Comparison of ENCODE assay signal across 9 mouse cellular contexts in genomic region chr5:77579826-77580745, GRCm38 (mm10).
DNase-seq lines count a peak whose midpoint lies in the region; ATAC-seq and TF ChIP-seq lines count a peak whose summit lies in the region.
"Had no signal": no experiment of that assay in that cellular context is flagged by ENCODE, and none has a peak within 500 bp of the region (broad histone marks: within the 10 kb centered on the region; RNA-seq: fewer than 3 reads in every experiment).

No protein-coding gene starts in this region.

- no peak overlapping the region for H3K4me3 ChIP-seq in hindbrain, embryonic 10.5 days
- H3K4me3 ChIP-seq in hindbrain, embryonic 12.5 days = no peak overlapping the region
- no peak overlapping the region for H3K4me3 ChIP-seq in midbrain, embryonic 10.5 days
- H3K4me3 ChIP-seq in midbrain, embryonic 13.5 days (replicated peaks) = no peak overlapping the region
- H3K4me3 ChIP-seq in limb, embryonic 11.5 days (ENCODE audit: low read depth, low read length) = no peak overlapping the region
- no peak overlapping the region for H3K4me3 ChIP-seq in stomach, postnatal 0 days (ENCODE audit: low read depth, low read length)

- H3K9ac ChIP-seq in hindbrain, embryonic 12.5 days = no peak overlapping the region
- no peak overlapping the region for H3K9ac ChIP-seq in midbrain, embryonic 13.5 days (replicated peaks)
- H3K9ac ChIP-seq in limb, embryonic 11.5 days (ENCODE audit: low read length) = no peak overlapping the region
- H3K9ac ChIP-seq in stomach, postnatal 0 days (ENCODE audit: low read length) = no peak overlapping the region

- peak overlapping the region; percentile 46; the same call in 1 of the 2 replicates for H3K27ac ChIP-seq in hindbrain, embryonic 10.5 days
- no peak overlapping the region for H3K27ac ChIP-seq in hindbrain, embryonic 12.5 days
- H3K27ac ChIP-seq in midbrain, embryonic 10.5 days (replicated peaks) = 0 out of 2 replicates have a peak overlapping the region, but pooled peaks have one; percentile 13
- no peak overlapping the region for H3K27ac ChIP-seq in midbrain, embryonic 13.5 days
- no peak overlapping the region for H3K27ac ChIP-seq in limb, embryonic 11.5 days (replicated peaks; ENCODE audit: low read depth, low read length)
- H3K27ac ChIP-seq in stomach, postnatal 0 days (replicated peaks) = no peak overlapping the region
- H3K27ac ChIP-seq: macrophage had no signal

- H3K36me3 ChIP-seq in hindbrain, embryonic 10.5 days = no peaks in the 10 kb centered on the region
- no peaks in the 10 kb centered on the region for H3K36me3 ChIP-seq in hindbrain, embryonic 12.5 days
- H3K36me3 ChIP-seq in midbrain, embryonic 10.5 days = no peaks in the 10 kb centered on the region
- H3K36me3 ChIP-seq in midbrain, embryonic 13.5 days = no peaks in the 10 kb centered on the region
- H3K36me3 ChIP-seq in limb, embryonic 11.5 days (ENCODE audit: control insufficient read depth, insufficient read depth, low read length) = no peaks in the 10 kb centered on the region
- no peaks in the 10 kb centered on the region for H3K36me3 ChIP-seq in stomach, postnatal 0 days (ENCODE audit: control insufficient read depth, insufficient read depth, low read length)

- no peaks in the 10 kb centered on the region for H3K9me3 ChIP-seq in hindbrain, embryonic 10.5 days
- H3K9me3 ChIP-seq in hindbrain, embryonic 12.5 days (replicated peaks) = no peaks in the 10 kb centered on the region
- H3K9me3 ChIP-seq in midbrain, embryonic 10.5 days (replicated peaks) = no peaks in the 10 kb centered on the region
- H3K9me3 ChIP-seq in midbrain, embryonic 13.5 days = no peaks in the 10 kb centered on the region
- H3K9me3 ChIP-seq in limb, embryonic 11.5 days (ENCODE audit: control insufficient read depth, low read length) = no peaks in the 10 kb centered on the region
- H3K9me3 ChIP-seq in stomach, postnatal 0 days (ENCODE audit: control insufficient read depth, low read length) = no peaks in the 10 kb centered on the region

- TF ChIP-seq EP300 in stomach, postnatal 0 days (optimal IDR thresholded peaks at IDR 0.05) = no peak

- DNase-seq in hindbrain, embryonic 10.5 days (ENCODE audit: low spot score) = no peak
- DNase-seq in midbrain, embryonic 10.5 days (ENCODE audit: low spot score) = no peak
- DNase-seq in limb, embryonic 11.5 days (ENCODE audit: low spot score) = peak; percentile 51
- DNase-seq in stomach, postnatal 0 days (ENCODE audit: low spot score) = no peak
- no peak for DNase-seq in cerebellum, adult 8-10 months
- DNase-seq in cerebellum, postnatal 36 days = no peak

- no peak for TF ChIP-seq CTCF in stomach, postnatal 0 days (IDR thresholded peaks at IDR 0.05; ENCODE audit: low read depth)

- no peaks in the 10 kb centered on the region for H3K27me3 ChIP-seq in hindbrain, embryonic 10.5 days (ENCODE audit: insufficient read depth, poor library complexity, severe bottlenecking)
- no peaks in the 10 kb centered on the region for H3K27me3 ChIP-seq in hindbrain, embryonic 12.5 days
- H3K27me3 ChIP-seq in midbrain, embryonic 10.5 days (ENCODE audit: low read depth, poor library complexity, severe bottlenecking) = no peaks in the 10 kb centered on the region
- H3K27me3 ChIP-seq in midbrain, embryonic 13.5 days = no peaks in the 10 kb centered on the region
- no peaks in the 10 kb centered on the region for H3K27me3 ChIP-seq in limb, embryonic 11.5 days (ENCODE audit: control insufficient read depth, insufficient read depth, low read length)
- no peaks in the 10 kb centered on the region for H3K27me3 ChIP-seq in stomach, postnatal 0 days (ENCODE audit: control insufficient read depth, insufficient read depth, low read length)

- peaks cover 24% of the 10 kb centered on the region for H3K4me1 ChIP-seq in hindbrain, embryonic 10.5 days (replicated peaks)
- peaks cover 20% of the 10 kb centered on the region for H3K4me1 ChIP-seq in hindbrain, embryonic 12.5 days
- H3K4me1 ChIP-seq in midbrain, embryonic 10.5 days = peaks cover 21% of the 10 kb centered on the region
- H3K4me1 ChIP-seq in midbrain, embryonic 13.5 days (replicated peaks) = peaks cover 21% of the 10 kb centered on the region
- peaks cover 9% of the 10 kb centered on the region for H3K4me1 ChIP-seq in limb, embryonic 11.5 days (ENCODE audit: control insufficient read depth, insufficient read depth, low read length)
- H3K4me1 ChIP-seq in stomach, postnatal 0 days (replicated peaks; ENCODE audit: control insufficient read depth, insufficient read depth) = no peaks in the 10 kb centered on the region

- 60% methylated on average over 20 of the region's 20 CpGs for WGBS in hindbrain, embryonic 10.5 days
- WGBS in hindbrain, embryonic 12.5 days = 51% methylated on average over 20 of the region's 20 CpGs
- 60% methylated on average over 20 of the region's 20 CpGs for WGBS in midbrain, embryonic 10.5 days
- 43% methylated on average over 20 of the region's 20 CpGs for WGBS in midbrain, embryonic 13.5 days
- WGBS in limb, embryonic 11.5 days = 43% methylated on average over 20 of the region's 20 CpGs
- 33% methylated on average over 20 of the region's 20 CpGs for WGBS in stomach, postnatal 0 days

- no peak overlapping the region for H3K4me2 ChIP-seq in hindbrain, embryonic 12.5 days (replicated peaks)
- H3K4me2 ChIP-seq in midbrain, embryonic 13.5 days (replicated peaks) = no peak overlapping the region; the same call in 1 of the 2 replicates
- no peak overlapping the region for H3K4me2 ChIP-seq in limb, embryonic 11.5 days (ENCODE audit: low read depth, severe bottlenecking)
- peak overlapping the region; percentile 4; the same call in 1 of the 2 replicates for H3K4me2 ChIP-seq in stomach, postnatal 0 days (replicated peaks; ENCODE audit: low read depth)

- ATAC-seq in hindbrain, embryonic 12.5 days (ENCODE audit: low FRiP score) = no peak
- ATAC-seq in midbrain, embryonic 13.5 days = no peak
- ATAC-seq in limb, embryonic 11.5 days (ENCODE audit: insufficient number of reproducible peaks, low FRiP score, low TSS enrichment, low read depth) = peak; percentile 33; the same call in 1 of the 2 replicates
- ATAC-seq in stomach, postnatal 0 days (ENCODE audit: low FRiP score, low TSS enrichment) = no peak

Comparison
In these comparisons a context has a peak if more than half of its experiments do, and no peak if none do; other contexts are left out.
1. H3K27ac ChIP-seq: peak in hindbrain, embryonic 10.5 days (single experiment) and midbrain, embryonic 10.5 days (single experiment); none in hindbrain, embryonic 12.5 days (single experiment), midbrain, embryonic 13.5 days (single experiment), limb, embryonic 11.5 days (single experiment) and stomach, postnatal 0 days (single experiment).